Mouse (Mus musculus) hindbrain, embryonic 10.5 days (tissue): Measurements from ENCODE around the gene Atp2c2. TPM values are rescaled to one million over a fixed set of nuclear protein-coding genes. Genes with fewer than 3 reads are reported as not detected.

ENCODE experiments used
- DNase-seq: peaks from one replicate; pipeline ENCODE4 v3.0.0-alpha.2; 2017; ENCODE audit warnings: low spot score
- H3K27ac ChIP-seq: fragments of 300-500 bp; sonication (generic); 2 replicates; pipeline ENCODE4 v1.5.1; 2016; ENCODE audit warnings: mild to moderate bottlenecking, moderate library complexity
- H3K27me3 ChIP-seq: fragments of 300-500 bp; sonication (generic); 2 replicates; pipeline ENCODE4 v1.6.1; 2016; ENCODE audit warnings: mild to moderate bottlenecking; ENCODE audit not compliant: poor library complexity, insufficient read depth, severe bottlenecking
- H3K36me3 ChIP-seq: fragments of 300-500 bp; sonication (generic); 2 replicates; pipeline ENCODE4 v1.6.1; 2016; ENCODE audit warnings: mild to moderate bottlenecking, moderate library complexity
- H3K4me1 ChIP-seq: fragments of 300-500 bp; sonication (generic); replicated peaks from 2 replicates; pipeline ENCODE4 v1.6.1; 2016; ENCODE audit warnings: mild to moderate bottlenecking
- H3K4me3 ChIP-seq: fragments of 300-500 bp; sonication (generic); 2 replicates; pipeline ENCODE4 v1.5.1; 2016; ENCODE audit warnings: mild to moderate bottlenecking, moderate library complexity
- H3K9me3 ChIP-seq: fragments of 300-500 bp; sonication (generic); 2 replicates; pipeline ENCODE4 v1.6.1; 2016; ENCODE audit warnings: mild to moderate bottlenecking, moderate library complexity
- WGBS: fragments of 180-500 bp; shearing (Covaris S2); methylation state at CpG from one replicate; pipeline ENCODE4 v1.1.7; 2016; 5-methylcytosine and 5-hydroxymethylcytosine counted together
- polyA plus RNA-seq: library from polyadenylated mRNA; unstranded; fragments of >200 nt; fragmentation: Nextera tagmentation; extraction: Ambion mirVana; gene quantifications from 2 replicates; pipeline ENCODE4 v1.2.1, GENCODE M21; 2016

Gene Atp2c2
- polyA plus RNA-seq, 1 experiment from 2014 or later = 1.4 TPM

GRCm38 (mm10) chr8:119762226-119763220, 62.7 kb downstream of the Atp2c2 start:
- WGBS = 92% methylated on average over 21 of the region's 21 CpGs
- peaks cover 28% of the 10 kb centered on the region for H3K36me3 ChIP-seq

GRCm38 (mm10) chr8:119765311-119765710, 65.5 kb downstream of the Atp2c2 start:
- no peaks in the 10 kb centered on the region for H3K27me3 ChIP-seq
- no peak overlapping the region for H3K4me3 ChIP-seq
- 86% methylated on average over 10 of the region's 10 CpGs for WGBS
- no peak overlapping the region for H3K27ac ChIP-seq
- H3K36me3 ChIP-seq = peaks cover 46% of the 10 kb centered on the region
- H3K9me3 ChIP-seq = no peaks in the 10 kb centered on the region
- peaks cover 16% of the 10 kb centered on the region for H3K4me1 ChIP-seq
- no peak for DNase-seq

More at GRCm38 (mm10) chr8:119762226-119763220, 62.7 kb downstream of the Atp2c2 start:
- no peaks in the 10 kb centered on the region for H3K27me3 ChIP-seq
- H3K27ac ChIP-seq = no peak overlapping the region
- no peaks in the 10 kb centered on the region for H3K9me3 ChIP-seq
- H3K4me1 ChIP-seq = peaks cover 27% of the 10 kb centered on the region
- H3K4me3 ChIP-seq = no peak overlapping the region
- DNase-seq = no peak

GRCm38 (mm10) chr8:119765761-119766444, 66.1 kb downstream of the Atp2c2 start:
- WGBS = 85% methylated on average over 22 of the region's 22 CpGs
- Histone ChIP-seq H3K27me3 (no peaks in the 10 kb centered on the region), H3K4me1 (peaks cover 16% of the 10 kb centered on the region), H3K36me3 (peaks cover 42% of the 10 kb centered on the region), H3K4me3 (no peak overlapping the region), H3K27ac (no peak overlapping the region), H3K9me3 (no peaks in the 10 kb centered on the region)
- DNase-seq = no peak

- Histone ChIP-seq H3K4me1 (peaks cover 39% of the 10 kb centered on the region), H3K27me3 (no peaks in the 10 kb centered on the region), H3K36me3 (peaks cover 8% of the 10 kb centered on the region; the same call in 1 of the 2 replicates), H3K9me3 (no peaks in the 10 kb centered on the region), H3K27ac (no peak overlapping the region), H3K4me3 (no peak overlapping the region)
- DNase-seq = no peak
- 89% methylated on average over 7 of the region's 7 CpGs for WGBS
Measured at GRCm38 (mm10) chr8:119776668-119777245, 76.9 kb downstream of the Atp2c2 start.

DNA sequence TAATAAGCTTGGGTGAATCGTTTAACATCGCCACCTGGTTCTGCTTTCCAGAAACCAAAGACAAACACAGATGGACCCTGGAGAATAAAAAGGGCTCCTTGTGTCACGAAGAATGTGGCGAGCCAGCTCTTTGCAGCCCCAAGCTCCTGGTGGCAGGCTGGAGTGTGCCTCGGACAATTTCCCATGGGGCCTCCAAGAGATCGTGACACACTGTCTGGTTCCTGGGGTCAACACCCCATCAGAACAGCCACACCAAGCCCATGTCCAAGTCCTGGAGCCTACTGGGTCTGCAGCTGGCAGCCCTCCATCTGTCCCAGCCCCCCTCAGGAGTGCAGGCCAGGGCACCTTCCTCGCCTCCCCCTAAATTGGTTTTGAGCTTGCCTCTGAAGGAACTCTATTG, 78.0 kb downstream of the Atp2c2 start:
- H3K4me3 ChIP-seq = peak overlapping the region; percentile 69
- no peaks in the 10 kb centered on the region for H3K27me3 ChIP-seq
- peaks cover 4% of the 10 kb centered on the region; the same call in 1 of the 2 replicates for H3K36me3 ChIP-seq
- H3K4me1 ChIP-seq = peaks cover 39% of the 10 kb centered on the region
- no peaks in the 10 kb centered on the region for H3K9me3 ChIP-seq
- peak overlapping the region; percentile 94 for H3K27ac ChIP-seq
- DNase-seq = no peak
- WGBS = 25% methylated on average over 7 of the region's 7 CpGs

GRCm38 (mm10) chr8:119778263-119778662, 78.5 kb downstream of the Atp2c2 start, which contains the start of gene Tldc1:
Gene Tldc1 (minus strand): TSS chr8:119778416.
- H3K4me3 ChIP-seq = peak within 1 kb of the TSS; percentile 69
- H3K27me3 ChIP-seq = no peaks in the 10 kb centered on the region
- peak; percentile 99 for DNase-seq
- peaks cover 40% of the 10 kb centered on the region for H3K4me1 ChIP-seq
- H3K27ac ChIP-seq = peak within 1 kb of the TSS; percentile 94
- under 1% methylated on average over 18 of the region's 18 CpGs for WGBS
- no peaks in the 10 kb centered on the region; the same call in 1 of the 2 replicates for H3K36me3 ChIP-seq
- H3K9me3 ChIP-seq = no peaks in the 10 kb centered on the region

DNA sequence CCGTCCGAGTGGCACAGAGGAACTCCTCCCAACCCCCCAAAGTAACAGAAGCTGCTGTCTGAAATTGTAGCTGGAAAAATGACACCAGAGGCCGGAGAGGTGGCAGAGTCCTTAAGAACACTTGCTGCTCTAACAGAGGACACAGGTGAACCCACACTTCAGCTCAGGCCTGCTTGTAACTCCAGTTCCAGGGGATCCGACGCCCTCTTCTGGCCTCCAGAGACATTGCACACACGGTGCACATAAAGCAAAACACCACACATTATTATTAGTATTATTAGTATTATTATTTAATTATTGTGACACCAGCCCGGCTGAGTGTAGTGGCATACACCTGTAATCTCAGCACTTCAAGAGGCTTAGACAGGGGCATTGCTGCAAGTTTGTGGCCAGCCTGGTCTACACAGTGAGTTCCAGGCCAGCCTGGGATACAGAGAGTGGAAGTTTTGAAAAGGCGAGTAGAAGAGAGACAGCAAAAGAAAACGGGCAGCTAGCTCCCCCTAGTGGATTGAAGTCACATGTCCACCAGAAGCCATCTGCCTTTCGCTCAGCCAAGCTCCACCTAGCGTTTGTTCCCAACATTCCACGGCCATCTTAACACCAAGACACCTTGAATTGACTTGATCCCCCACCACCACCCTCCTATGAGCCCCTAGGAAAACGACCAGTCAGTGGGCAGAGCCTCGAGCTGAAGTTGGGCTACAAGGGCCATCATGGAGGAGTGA, 79.4 kb downstream of the Atp2c2 start:
- 24% methylated on average over 14 of the region's 14 CpGs for WGBS
- H3K9me3 ChIP-seq = no peaks in the 10 kb centered on the region
- peaks cover 49% of the 10 kb centered on the region for H3K4me1 ChIP-seq
- H3K27me3 ChIP-seq = 0 out of 2 replicates have a peak, but pooled peaks cover 7% of the 10 kb centered on the region
- peak; percentile 82 for DNase-seq
- H3K27ac ChIP-seq = peak overlapping the region; percentile 94
- H3K36me3 ChIP-seq = no peaks in the 10 kb centered on the region
- H3K4me3 ChIP-seq = peak overlapping the region; percentile 69

DNA sequence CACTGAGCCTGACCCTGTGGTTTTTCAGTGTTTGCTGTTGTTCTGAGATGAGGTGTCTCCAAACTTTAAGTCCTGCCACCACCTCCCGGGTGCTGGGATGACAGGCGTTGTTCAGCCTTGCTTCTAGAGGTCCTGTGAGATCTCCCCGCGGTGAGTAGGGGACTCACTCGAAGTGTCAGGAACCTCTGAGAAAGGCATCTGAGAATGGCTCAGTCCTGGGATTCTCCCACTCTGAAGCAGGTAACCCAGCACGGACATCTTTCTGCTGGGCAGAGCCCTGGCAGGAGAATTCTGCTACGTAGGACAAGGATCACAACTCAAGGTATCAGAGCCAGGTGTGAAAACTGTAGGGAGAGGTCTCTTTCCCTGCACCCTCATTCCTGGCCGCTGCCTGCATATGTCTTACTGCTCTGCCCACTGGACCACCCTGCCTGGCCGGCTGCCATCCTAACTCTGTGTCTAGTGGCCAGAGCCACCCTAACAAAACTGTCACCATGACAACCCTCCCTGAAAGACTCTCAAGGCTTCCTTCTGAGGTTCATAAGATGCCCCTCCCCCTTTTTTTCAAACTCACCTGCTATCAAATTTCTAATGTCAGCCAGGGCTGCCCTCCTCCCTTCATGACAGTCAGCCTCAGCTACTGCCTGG, 80.7 kb downstream of the Atp2c2 start:
- 77% methylated on average over 9 of the region's 9 CpGs for WGBS
- peaks cover 59% of the 10 kb centered on the region for H3K4me1 ChIP-seq
- no peak overlapping the region for H3K4me3 ChIP-seq
- H3K27ac ChIP-seq = no peak overlapping the region
- no peak for DNase-seq
- no peaks in the 10 kb centered on the region for H3K9me3 ChIP-seq
- H3K36me3 ChIP-seq = no peaks in the 10 kb centered on the region
- H3K27me3 ChIP-seq = 0 out of 2 replicates have a peak, but pooled peaks cover 7% of the 10 kb centered on the region

- peaks cover 66% of the 10 kb centered on the region for H3K4me1 ChIP-seq
- no peaks in the 10 kb centered on the region for H3K36me3 ChIP-seq
- 0 out of 2 replicates have a peak, but pooled peaks cover 7% of the 10 kb centered on the region for H3K27me3 ChIP-seq
- no peak overlapping the region for H3K4me3 ChIP-seq
- no peak for DNase-seq
- H3K27ac ChIP-seq = no peak overlapping the region
- 70% methylated on average over 4 of the region's 4 CpGs for WGBS
- no peaks in the 10 kb centered on the region for H3K9me3 ChIP-seq
Measured at GRCm38 (mm10) chr8:119781086-119781840, 81.5 kb downstream of the Atp2c2 start.

DNA sequence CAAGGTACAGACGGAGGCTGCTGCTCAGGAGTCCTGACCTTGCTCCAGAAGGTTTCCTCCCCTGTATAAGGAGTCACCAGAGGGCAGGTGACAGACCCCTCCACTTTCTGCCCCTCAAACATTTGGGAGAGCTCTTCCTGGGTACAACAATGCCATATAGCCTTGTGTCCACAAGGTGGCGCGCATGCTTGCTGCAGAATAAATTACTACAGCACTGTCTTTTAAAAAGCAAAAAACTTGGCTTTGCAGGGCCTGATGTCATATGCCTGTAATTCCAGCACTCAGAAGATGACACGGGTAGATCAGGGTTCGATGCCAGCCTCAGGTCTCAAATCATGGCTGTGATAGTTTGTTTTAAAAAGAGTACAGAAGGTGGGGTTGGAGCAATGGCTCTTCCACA, 82.9 kb downstream of the Atp2c2 start:
- Histone ChIP-seq H3K4me1 (peaks cover 71% of the 10 kb centered on the region), H3K36me3 (no peaks in the 10 kb centered on the region), H3K4me3 (no peak overlapping the region), H3K27ac (no peak overlapping the region), H3K9me3 (no peaks in the 10 kb centered on the region), H3K27me3 (0 out of 2 replicates have a peak, but pooled peaks cover 7% of the 10 kb centered on the region)
- WGBS = 9% methylated on average over 5 of the region's 5 CpGs
- peak; percentile 75 for DNase-seq

DNA sequence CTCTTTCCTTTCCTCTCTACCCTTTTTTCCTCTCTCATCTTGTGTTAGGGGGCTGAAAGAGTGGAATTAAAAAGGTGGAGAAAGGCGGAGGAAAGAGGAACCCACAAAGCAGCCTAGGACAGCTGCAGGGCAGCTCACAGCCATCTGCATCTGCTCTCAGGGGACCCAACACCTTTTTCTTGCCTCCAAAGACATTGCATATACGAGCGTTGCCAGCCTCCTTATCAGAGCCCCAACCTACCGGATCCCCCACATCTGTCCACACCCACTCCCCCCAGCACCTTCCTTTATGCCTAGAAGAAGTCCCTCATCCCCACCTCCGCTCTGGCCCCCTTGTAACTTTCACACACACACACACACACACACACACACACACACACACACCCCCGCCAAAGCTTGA, 83.8 kb downstream of the Atp2c2 start:
- Histone ChIP-seq H3K27ac (peak overlapping the region; percentile 98), H3K27me3 (0 out of 2 replicates have a peak, but pooled peaks cover 7% of the 10 kb centered on the region), H3K4me1 (peaks cover 72% of the 10 kb centered on the region), H3K9me3 (no peaks in the 10 kb centered on the region), H3K4me3 (no peak overlapping the region), H3K36me3 (no peaks in the 10 kb centered on the region)
- WGBS = 70% methylated on average over 6 of the region's 6 CpGs
- no peak for DNase-seq
